Mouse (Mus musculus): ENCODE results near the gene Sumf1. TPM values are rescaled to one million over a fixed set of nuclear protein-coding genes. Genes with fewer than 3 reads are reported as not detected.

The Sumf1 gene
- total RNA-seq, 2 experiments from 2014 or later, result 34.2 to 40.5 TPM

DNA sequence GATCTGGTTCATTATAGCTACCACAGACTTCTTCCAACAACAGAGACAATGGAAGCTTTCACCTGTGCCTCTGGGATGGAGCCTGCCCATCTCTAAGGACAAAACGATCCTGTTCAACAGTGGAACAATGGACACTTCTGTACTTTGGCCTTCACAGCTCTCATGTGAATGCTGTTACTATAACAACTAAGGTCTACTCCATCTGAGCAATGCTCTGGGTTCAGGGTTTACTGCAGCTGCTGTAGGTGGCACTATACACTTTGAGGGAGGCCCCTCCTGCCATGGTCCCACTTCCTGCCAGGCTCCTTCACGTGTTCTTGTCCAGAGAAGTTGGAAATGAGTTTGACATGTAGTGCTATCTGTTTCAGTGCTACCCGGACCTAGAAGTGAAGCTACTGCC is 36.9 kb downstream of the Sumf1 start:
- no peak for DNase-seq

DNA sequence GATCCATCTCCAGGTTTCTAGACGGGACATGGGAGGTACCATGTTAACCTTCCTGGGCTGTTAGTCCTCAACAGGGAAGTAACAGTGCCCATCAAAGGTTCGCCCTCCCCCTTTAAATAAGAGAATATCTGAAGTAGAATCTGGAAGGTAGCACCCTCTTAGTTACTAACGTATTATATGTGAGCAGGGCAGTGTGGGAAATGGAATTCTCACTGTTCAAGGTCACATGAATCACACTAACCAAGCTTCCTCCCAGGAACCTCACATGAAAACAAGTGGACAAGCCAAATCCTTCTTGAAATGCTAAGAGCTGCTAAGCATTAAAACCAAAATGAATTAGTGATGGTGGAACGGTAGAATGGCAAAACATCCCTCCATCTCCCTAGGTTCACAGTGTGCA is 38.7 kb downstream of the Sumf1 start:
- no peak for DNase-seq

DNA sequence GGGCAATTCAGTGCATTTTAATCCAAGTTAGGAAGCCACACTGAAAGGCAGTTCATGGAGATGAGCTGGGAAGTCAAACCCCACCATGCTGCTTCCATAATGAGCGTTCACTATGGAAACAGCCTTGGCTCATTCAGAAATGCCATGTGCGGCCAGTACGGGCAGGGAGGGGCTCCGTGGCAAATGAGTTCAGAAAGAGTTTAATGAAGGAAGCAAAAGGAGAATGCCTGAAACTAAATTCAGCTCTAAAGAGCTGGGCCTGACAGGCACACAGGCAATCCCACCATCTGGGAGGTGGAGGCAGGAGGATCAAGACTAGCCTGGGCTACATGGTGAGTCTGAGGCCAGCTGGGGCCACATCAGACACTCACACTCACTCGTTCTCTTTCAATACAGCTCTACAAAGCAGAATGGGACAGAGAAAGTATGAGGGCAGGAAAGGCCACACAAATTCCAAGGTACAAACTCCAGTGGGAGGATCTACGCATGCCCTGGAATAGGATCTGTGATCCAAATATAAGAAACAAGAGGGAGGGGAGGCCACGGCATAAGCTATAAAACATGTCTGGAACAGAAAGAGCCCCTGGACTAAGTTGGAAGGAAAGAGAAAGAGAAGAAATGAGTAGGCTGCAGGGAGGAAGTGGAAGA is 39.3 kb downstream of the Sumf1 start:
- DNase-seq, result peak; percentile 10 to 24

DNA sequence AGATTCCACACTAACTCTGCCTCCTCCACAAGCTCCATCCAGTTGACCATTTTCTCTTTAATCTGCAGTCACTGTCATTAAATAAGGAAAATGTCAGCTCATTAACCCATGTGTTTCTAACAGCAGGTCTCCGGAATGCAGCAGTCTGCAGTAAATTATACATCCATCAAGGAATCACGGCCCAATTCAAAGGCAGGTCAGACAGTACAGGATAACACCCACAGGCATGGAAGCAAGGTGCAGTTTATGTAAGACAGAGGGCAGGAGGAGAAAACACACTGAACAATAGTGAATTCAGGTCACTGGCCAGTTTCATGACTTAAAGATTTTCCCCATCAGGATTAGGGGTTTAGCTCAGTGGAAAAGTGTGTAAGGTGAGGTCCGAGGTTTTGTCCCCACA is 40.1 kb downstream of the Sumf1 start:
- DNase-seq, result no peak

GRCm38 (mm10) chr6:108142796-108143195 is 42.6 kb downstream of the Sumf1 start:
- DNase-seq, result no peak

- DNase-seq, result no peak
Observed at GRCm38 (mm10) chr6:108140722-108141490, 44.5 kb downstream of the Sumf1 start.

- DNase-seq, result peak; percentile 31 to 59
Observed at GRCm38 (mm10) chr6:108137031-108137430, 48.4 kb downstream of the Sumf1 start.

- peak; percentile 25 to 43 for DNase-seq
Observed at GRCm38 (mm10) chr6:108136286-108136685, 49.1 kb downstream of the Sumf1 start.

GRCm38 (mm10) chr6:108132268-108132935 is 53.0 kb downstream of the Sumf1 start:
- DNase-seq, result no peak

DNA sequence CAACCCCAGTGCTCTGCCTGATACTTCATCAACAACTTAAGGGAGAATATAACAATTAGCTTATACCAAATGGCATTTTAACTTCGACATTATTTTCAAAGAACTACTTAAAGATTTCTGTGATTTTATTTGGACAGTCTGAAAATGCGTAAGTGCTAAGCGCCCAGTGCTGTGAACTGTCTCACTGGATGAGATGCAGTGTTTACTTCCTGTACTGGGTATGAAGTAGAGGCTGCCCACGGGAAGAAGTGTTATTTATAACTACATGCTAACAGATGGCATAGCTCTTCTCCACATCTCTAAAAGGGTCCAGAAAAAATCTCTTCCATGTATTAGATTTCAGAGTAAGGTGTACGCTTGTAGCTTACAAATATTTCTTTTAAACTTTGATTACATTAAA is 54.7 kb downstream of the Sumf1 start:
- DNase-seq, result no peak

GRCm38 (mm10) chr6:108126631-108127030 is 58.8 kb downstream of the Sumf1 start:
- peak; percentile 18 to 41 for DNase-seq

DNA sequence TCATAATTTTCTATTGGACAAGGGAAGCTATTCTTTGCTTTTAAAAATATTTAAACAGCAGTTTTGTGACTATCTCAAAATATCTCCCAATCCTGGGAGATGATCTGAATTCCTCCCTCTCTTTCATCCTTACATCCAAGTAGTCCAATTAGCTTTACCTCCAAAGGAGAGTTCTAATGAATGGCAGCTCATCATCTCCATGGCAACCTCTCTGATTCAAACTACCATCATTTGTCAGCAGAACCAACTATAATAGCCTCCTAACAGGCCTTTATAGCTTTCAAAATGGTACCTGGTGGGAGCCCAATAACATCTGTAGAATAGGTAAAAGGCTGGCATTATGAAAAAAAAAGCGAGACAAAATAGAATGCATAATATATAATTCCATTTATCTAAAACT is 59.9 kb downstream of the Sumf1 start:
- DNase-seq, result no peak

DNA sequence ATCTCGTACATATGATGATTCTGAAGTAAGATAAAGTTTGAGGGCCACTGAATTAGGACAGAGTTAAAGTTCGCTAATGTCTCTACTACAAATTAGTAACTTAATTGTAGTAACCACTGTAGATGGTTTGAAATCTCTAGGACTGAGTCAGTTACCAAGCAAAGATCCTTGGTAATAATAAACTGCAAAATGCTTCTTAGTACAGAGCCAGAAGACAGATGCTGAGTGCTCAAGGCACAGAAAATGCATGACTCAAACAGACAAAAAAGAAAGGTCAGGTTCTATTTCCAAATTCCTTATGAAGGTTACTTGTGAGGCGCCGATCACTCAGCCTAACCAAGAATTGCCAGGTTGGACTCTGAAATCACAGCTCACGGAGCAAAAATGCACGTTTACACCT is 67.5 kb downstream of the Sumf1 start:
- DNase-seq, result peak in 1 of 2 experiments; percentile 4

GRCm38 (mm10) chr6:108114971-108115370 is 70.4 kb downstream of the Sumf1 start:
- DNase-seq, result no peak

DNA sequence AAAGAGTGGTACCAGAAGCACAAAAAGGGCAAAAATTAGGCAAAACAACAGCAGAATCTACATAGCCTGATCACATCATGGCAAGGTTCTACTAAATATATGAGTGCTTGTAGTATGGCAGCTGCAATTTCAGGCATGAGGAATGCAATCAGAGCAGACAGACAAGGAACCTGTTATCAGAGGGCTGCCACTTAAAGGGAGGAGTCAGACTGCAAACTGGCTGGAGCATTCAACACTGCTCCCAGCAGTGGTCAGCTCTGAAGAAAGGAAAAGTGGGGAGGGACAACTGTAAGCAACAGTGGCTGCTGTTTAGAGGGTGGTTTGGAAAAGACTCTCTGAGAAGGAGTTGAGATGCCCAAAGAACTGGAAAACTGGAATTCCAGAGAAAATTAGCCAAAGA is 73.7 kb downstream of the Sumf1 start:
- no peak for DNase-seq

- DNase-seq, result peak; percentile 18 to 42
Observed at GRCm38 (mm10) chr6:108110336-108110735, 75.0 kb downstream of the Sumf1 start.

DNA sequence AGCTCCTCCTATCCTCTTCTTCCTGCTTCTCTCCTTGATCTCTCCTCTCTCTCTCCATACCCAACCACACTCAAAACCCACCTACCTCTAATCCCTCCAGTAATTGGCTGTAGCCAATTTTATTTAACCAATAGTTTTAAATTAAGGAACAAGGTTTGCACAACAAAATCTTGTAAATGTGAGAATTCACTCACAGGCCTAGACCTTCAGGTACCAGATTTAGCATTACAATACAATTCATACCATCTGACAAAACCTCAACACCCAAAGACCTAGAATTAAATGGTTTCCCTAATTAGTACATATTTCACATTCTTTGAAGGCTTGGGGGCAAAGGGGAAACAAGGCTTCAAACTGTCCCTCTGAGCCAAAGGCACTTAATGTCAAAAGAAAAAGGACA is 78.0 kb downstream of the Sumf1 start:
- no peak for DNase-seq

DNA sequence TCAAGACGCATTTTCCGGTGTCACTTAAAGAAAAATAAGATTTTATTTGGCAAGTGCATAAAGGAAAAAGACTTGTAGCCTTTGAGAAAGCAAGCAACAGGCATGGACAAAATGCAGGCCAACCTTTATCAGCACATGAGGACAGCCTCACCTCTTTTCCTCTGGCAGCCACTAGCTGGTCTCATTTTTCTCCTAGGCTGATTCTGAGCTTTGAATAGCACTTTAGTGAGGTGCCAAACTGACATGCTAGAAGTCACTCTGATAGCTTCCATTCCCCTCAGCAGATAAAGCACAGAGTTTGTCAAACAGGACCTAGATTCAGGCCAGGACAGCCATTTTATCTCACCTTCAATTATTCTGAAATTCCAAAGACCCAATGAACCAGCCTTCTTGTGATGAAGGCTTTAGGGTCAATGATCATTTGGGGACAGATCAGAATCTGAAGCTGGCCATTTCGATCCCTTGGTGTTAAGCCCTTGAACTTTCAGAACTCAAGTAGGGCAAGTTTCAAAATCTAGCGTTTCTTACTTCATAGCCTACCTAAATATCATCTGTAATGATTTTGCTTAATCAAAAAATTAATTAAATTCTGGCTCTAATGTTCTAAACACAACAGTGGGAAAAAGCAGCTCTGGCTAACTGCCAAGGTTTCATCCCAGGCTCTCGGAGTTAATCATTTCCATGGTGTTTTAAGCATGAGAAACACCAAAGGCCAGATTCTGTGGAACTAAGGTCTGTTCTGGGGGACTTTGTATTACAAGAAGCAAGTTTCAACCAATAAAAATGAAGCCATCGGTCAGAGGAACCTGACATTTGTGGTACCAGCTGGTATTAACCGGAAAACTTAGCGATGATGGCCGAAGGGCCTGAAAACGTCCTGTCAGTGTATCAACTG is 83.2 kb downstream of the Sumf1 start:
- no peak for DNase-seq

- DNase-seq, result no peak
Observed at GRCm38 (mm10) chr6:108098846-108099217, 86.5 kb downstream of the Sumf1 start.

DNA sequence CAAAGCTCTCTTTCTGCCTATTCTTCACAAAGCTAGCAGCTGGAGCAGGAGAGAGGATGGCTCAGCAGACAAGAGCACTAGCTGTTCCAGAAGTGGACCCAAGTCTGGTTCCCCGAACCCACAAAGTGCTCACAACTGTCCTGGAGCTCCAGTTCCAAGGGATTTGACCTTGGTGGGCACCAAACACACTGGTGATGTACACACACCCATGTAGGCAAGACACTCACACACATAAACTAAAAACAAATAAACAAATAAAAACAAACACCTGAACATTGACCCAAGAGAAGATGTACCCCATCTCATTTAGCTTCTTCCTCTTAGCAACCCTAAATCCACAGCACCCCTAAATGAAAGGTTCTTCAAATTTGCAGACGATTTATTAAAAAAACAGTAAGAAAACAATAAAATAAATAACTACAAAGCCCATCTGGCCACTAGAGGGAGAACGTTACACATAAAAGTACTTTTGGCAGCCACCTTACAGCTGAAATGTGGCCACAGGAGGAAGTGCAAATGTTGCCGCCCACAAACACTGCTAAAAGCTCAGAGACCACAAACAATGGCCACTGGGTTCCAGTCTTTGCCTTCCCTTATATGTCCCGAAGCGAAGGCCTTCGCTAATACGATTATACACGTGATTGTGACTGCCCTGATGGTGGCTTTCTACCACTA is 87.1 kb downstream of the Sumf1 start:
- peak; percentile 57 to 69 for DNase-seq

- no peak for DNase-seq
Observed at GRCm38 (mm10) chr6:108095445-108095844, 89.9 kb downstream of the Sumf1 start.

GRCm38 (mm10) chr6:108093449-108093848 is 91.9 kb downstream of the Sumf1 start:
- DNase-seq, result no peak
